Mouse (Mus musculus) heart, postnatal 36 days (tissue): ENCODE data around the gene Rcn3. TPM values are rescaled to one million over a fixed set of nuclear protein-coding genes. Genes with fewer than 3 reads are reported as not detected.

Experiments used
- DNase-seq, 2 experiments: peaks; one replicate each; pipeline ENCODE4 v3.0.0; 2021 to 2022
- intact Hi-C: fragments of 180-260 bp; cut with DNase I; formaldehyde crosslinking; loops from one replicate; pipeline ENCODE4 v1.15.1; 2025
- total RNA-seq, 2 experiments: library from RNA; stranded (reverse); gene quantifications; 2 replicates each; pipeline ENCODE4 v1.2.3; 2021

The Rcn3 gene
- 10 to 100 TPM; 26.4 to 28.1 TPM for total RNA-seq

DNA sequence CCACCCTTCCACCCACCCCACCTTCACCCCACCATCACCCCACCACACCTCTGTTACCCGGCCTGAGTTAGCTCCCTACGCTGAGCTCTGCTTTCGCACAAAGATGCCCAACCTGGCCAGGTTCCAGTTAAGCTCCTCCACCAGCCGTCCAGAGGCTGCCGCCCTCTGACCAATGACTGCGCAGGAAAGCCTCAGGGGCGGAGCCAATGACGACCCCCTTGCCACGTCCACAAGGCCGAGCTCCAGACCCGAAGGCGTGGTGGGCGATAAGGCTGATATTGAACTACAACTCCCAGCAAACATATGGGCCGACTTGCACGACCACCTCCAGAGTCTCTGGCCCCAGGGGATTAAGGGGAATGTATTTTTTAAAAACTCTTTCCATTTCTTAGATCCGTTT is at the start of gene Rcn3:
TSS of gene Rcn3 (minus strand) at position 174 of the 400 bp plus-strand sequence.
- DNase-seq, result peak; percentile 77 to 79
- intact Hi-C loops, result loop anchor here (1.0 kb wide), 1 partner anchor 11 kb away; the partner anchor contains the start of gene Fcgrt

DNA sequence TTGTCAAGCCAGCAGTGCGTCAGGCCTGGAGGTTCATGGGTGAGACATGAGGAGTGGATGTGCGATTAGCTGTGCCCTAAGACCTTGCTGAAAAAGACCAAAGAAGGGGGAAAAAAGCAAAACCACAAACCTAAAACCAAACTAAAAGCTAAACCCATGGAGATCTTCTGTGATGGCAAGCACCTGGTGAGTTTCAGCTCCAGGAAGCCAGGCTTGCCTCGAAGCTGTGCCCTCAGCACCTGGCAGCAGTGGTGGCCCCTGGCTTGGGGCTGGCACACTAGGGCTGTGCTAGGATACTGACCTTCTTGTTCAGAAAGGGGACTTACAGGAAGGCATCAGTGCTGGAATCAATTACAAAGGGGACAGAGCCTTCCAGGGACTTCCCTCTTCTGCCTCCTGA is 49.3 kb upstream of the Rcn3 start:
- no peak for DNase-seq
- intact Hi-C loops, result no loop called here

DNA sequence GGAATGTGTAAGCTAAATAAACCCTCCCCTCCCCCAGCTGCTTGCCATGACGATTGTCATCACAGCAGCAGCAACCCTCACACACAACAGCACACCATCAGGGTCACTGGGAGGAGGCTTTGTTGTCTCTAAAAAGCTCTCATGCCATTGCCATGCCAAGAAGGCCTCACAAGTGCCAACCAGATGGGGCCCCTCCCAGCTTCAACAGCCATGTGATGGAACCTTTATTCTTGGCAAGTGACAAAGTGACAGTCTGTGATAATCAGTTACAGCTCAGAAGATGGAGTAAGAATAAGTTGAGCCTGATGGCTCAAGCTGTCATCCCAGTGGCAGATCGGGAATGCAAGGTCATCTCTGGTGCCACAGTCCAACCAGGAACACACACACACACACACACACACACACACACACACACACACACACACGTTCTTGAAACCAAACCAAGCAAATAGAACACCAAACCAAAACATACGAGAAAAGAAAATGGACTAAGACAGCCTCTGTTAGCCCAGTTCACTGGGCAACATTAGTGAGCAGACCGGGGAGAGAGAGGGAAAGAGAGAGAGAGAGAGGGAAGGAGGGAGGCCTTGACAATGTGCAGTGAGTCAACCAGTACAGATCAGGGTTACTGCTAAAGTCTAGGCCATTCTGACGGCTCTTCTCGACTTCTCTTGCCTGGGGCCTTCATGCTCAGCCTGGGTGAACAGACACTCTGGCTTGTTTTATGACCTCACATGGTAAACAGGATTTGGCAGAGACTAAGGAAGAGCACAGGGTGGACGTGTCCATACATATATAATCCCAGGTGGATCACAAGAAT is 48.1 kb upstream of the Rcn3 start:
- intact Hi-C loops, result loop anchor here (5.0 kb wide), 1 partner anchor 158 kb away; no protein-coding TSS in a partner anchor
- DNase-seq, result no peak

DNA sequence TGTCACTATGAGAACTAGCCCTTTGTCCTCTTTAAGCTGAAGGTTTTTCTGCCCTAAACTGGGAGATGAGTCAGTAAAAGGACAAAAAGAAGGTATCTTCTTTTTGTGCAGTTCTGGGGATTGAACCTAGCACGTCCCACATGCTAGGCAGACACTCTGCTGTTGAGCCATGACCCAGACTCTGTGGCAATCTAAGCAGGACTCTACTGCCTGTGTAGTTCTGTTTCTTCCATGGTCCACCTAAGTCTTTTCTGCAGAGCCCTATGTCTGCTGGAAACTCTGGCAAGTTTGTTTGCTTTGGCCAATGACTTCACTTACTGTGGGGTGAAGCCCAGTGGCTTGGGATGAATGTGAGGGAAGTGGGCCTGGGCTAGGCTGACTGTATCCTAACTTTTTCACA is 46.4 kb upstream of the Rcn3 start:
- no peak for DNase-seq
- intact Hi-C loops, result loop anchor here (5.0 kb wide), 1 partner anchor 156 kb away; no protein-coding TSS in a partner anchor

DNA sequence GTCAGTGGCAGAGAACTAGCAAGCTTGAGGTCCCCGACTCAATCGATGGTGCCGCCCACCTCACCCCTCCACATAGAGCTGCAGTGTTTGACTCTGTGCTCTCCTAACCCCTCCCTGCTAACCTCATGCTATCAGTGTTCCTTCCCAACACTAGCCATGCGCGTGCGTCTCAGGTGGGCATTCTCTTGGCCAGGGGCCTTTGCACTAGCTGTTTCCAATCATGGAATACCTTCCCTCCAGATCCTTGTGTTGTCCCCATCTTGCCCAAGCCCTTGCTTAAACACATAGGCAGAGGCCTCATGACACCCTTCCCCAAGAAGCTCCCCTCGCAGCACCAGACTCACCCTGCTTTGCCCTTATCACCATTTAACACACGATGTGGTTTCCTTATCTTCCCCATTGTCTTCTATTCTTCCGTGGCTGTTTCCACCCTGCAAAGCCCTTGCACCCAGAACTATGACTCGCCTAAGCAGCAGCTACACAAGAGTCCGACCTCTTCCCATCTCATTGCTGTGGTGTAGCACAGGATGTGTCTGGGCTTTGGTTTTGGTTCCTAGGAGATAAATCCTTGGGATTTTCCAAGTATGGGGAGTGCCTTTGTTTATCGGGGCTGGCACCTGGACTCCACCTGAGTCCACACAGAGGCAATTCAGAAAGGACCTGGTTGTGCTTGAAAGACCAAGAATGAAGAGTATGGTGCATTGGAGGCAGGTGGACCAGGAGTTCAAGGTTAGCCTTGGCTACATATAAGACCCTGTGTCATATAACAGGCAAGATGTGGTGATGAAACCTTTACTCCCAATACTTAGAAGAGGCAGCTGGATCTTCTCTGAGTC is 45.4 kb upstream of the Rcn3 start:
- intact Hi-C loops, result loop anchor here (5.0 kb wide), 1 partner anchor 155 kb away; no protein-coding TSS in a partner anchor
- no peak for DNase-seq

DNA sequence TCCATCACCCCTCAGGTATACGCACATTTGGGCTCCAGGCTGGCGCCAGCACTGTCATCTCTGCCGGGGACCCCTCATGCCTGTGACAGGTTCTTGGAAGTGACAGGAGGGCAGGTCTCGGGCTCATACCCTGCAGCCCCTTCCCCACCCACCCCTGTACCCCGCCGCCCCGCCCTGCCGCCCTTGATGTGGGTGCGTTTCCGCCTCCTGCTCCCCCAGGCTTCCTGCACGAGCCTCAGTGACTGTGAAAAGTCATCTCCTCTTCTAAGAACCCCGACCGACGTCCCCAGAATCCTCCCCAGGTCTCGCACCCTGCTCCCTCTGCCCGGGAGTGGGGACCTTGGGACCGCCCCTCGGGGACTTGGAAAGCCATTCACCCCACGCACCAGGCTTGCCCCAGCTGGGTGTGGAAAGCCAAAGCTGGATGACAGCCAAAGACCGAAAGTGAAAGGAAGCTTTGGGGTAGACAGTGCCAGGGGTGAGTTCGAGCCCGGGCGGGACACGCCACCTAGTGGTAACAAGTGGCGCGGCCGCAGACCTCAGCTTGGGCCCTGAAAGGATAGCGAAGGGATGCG is 44.1 kb upstream of the Rcn3 start, which contains the start of the genes Gm45713 and Flt3l:
TSS of gene Gm45713 (minus strand) at position 239 of the 575 bp plus-strand sequence.
TSS of gene Flt3l (minus strand) at position 440 of the 575 bp plus-strand sequence.
- intact Hi-C loops, result loop anchor here (1.0 to 5.0 kb wide), 2 partner anchors 56 to 154 kb away; no protein-coding TSS in a partner anchor
- DNase-seq, result peak; percentile 95 to 96

- DNase-seq, result no peak
- intact Hi-C loops, result loop anchor here (5.0 kb wide), 1 partner anchor 153 kb away; no protein-coding TSS in a partner anchor
Measured at GRCm38 (mm10) chr7:45135370-45135769, 43.3 kb upstream of the Rcn3 start.

GRCm38 (mm10) chr7:45134544-45135026 is 42.6 kb upstream of the Rcn3 start:
- no peak for DNase-seq
- intact Hi-C loops, result loop anchor here (5.0 kb wide), 1 partner anchor 152 kb away; no protein-coding TSS in a partner anchor

- DNase-seq, result no peak
- intact Hi-C loops, result no loop called here
Measured at GRCm38 (mm10) chr7:45133446-45134159, 41.6 kb upstream of the Rcn3 start.

DNA sequence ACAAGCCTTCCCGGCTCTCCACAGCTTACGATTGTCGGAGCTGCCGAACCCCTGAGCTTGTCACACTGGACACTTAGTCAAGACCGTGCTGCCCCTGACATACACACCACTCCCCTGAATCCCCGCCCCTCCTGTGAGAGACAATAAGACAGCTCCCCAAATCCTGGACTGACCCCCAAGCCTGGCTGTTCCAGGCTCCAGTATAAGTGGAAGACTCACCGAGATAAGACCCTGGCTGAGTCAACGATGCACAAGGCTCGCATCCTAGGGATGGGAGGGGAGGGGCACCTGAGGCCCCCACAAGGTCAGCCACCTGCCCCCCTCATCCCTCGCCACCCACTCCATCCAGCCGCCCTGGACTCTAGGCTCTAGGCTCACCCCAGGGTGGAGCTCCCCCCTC is 39.8 kb upstream of the Rcn3 start:
- intact Hi-C loops, result no loop called here
- DNase-seq, result no peak

DNA sequence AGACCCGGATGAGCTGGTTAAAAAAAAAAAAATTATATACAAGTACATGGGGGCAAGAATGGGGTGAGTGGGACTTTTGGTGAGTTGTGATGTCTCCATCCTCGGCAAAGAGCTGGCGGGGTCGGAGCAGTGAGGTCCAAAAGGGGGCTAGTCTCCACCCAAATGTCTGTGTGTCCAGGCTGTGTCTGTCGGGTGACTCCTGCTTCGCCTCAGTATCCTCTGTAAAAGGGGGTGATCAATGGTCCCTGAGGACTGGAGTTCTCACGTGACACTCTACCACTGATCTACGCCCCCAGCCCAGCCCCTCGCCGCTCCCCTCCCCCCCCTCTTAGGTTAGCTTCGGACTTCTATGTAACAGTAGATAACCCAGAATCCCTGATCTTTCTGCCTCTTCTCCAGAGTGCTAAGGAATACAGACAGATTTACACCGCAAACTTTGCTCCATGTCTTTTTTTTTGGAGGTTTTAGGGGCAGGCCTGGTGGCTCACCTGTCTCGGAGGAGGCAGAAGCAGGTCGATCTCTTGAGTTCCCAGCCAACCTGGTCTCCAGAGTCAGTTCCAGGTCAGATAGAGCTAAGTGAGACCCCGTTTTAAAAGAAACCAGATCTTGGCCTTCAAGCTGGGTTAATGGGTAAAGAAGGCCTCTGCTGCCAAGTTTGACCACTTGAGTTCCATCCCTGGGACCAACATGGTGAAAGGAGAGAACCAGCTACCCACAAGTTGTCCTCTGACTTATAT is 37.9 kb upstream of the Rcn3 start:
- intact Hi-C loops, result no loop called here

GRCm38 (mm10) chr7:45129318-45129717 is 37.3 kb upstream of the Rcn3 start:
- intact Hi-C loops, result no loop called here
- DNase-seq, result peak in 1 of 2 experiments; percentile 68

More for the DNA sequence above, 37.9 kb upstream of the Rcn3 start:
- no peak for DNase-seq

DNA sequence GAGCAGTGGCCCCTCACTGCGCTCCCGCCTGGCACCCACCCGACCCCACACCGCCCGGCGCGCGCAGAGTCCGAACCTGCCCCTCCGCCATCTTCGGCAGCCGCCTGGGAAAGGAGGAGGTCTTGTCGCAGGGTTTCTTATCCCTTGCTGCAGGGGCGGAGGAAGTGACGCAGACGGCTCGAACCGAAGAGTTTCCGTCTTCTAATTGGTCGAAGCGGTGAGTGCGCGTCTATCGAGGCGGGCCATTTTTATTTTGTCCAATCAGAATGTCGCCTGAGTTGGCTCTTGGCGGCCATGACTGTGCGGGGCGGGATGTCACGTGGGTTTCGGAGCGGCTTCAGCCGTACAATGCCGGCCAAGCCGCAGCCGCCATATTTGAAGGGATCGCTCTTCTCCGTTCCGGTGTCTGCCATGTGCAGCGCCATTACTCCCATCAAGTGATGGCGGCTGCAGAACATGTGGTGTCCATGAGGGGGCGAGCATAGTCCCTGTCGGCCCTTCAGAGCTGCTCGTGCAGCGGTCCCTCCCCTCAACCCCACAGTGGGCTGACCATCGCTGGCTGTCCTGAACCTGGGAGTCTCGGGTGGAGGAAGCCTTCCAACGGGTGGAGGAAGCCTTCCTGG is 36.7 kb upstream of the Rcn3 start, which contains the start of gene Rpl13a:
TSS of gene Rpl13a (minus strand) at position 138 of the 623 bp plus-strand sequence.
- intact Hi-C loops, result loop anchor here (1.0 kb wide), 1 partner anchor 26 kb away; the partner anchor contains the start of genes Aldh16a1 and Pih1d1

GRCm38 (mm10) chr7:45127700-45128224 is 35.7 kb upstream of the Rcn3 start:
- intact Hi-C loops, result loop anchor here (1.0 kb wide), 1 partner anchor 27 kb away; the partner anchor contains the start of genes Aldh16a1 and Pih1d1
- DNase-seq, result no peak

More for the DNA sequence above, 36.7 kb upstream of the Rcn3 start, which contains the start of gene Rpl13a:
- DNase-seq, result peak; percentile 96 to 98

DNA sequence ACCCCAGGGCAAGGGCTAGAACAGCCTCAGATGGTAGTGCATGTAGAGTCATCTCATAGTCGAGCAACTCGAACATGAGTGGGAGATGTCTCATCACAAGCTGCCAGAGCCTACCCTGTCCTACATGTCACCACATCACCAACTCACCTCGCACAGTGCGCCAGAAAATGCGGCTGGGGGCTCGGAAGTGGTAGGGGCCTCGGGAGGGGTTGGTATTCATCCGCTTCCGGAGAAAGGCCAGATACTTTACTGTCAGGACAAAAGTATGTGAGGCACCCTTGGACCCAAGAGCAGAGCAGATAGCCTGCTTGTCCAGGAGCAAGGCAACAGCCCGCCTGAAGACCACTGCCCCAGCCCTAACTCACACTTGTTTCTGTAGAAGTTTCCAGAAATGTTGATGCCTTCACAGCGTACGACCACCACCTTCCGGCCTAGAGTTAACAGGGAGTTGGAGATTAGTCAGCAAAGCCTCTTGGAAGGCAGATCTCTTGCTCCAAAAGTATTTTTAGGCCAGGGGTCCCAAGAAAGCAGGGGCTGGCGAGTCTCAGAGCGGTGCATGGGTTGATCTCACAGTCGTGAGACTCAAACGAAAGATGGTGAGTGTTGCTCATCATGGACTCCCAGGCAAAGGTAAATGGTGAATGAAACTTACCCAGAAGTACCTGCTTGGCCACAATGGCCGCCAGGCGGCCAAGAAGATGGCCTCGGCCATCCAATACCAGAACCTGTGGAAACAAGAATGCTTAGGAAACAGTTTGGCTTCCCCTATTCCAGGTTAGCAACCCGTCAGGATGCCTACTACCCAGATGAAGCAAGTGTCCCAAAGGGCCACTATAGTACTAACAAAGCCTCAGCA is 35.1 kb upstream of the Rcn3 start:
- DNase-seq, result no peak
- intact Hi-C loops, result no loop called here

DNA sequence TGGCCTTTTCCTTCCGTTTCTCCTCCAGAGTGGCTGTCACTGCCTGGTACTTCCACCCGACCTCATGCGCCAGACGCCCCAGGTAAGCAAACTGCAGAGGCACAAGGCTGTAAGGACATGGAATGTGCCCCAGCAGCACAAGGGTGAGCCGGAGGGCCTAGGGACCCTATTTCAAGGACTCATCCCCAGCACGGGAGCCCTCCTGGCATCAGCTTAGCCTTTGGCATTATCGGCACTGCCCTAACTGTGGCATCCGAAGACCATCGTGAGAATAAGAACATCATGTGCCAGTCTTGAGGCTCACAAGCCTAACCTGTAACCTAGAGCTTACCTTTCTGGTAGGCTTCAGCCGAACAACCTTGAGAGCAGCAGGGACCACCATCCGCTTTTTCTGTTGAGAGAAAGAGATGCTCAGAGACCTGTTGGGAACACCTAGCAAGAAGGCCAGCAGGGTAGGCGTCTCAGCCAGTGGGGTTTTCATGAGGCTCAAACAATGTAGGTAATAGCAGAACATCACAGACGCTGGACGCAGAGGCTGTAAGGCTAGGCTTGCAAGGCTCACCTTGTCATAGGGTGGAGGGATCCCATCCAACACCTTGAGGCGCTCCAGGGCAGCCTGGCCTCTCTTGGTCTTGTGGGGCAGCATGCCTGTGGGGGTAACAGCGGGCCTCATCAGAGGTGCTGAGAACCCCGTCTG is 34.3 kb upstream of the Rcn3 start:
- no peak for DNase-seq
- intact Hi-C loops, result no loop called here
